Mouse (Mus musculus) hindbrain, embryonic 12.5 days (tissue): ENCODE results near the gene Ctxn1. TPM values are rescaled to one million over a fixed set of nuclear protein-coding genes. Genes with fewer than 3 reads are reported as not detected.
A peak's percentile ranks its signal among the peaks of the same experiment; 100 is the strongest.

Experiments
- ATAC-seq: fragments of 200-750 bp; cut with Nextera tagmentation; 2 replicates; pipeline ENCODE4 v1.8.0; 2017; ENCODE audit warnings: moderate TSS enrichment; ENCODE audit not compliant: low FRiP score
- H3K27ac ChIP-seq: fragments of 300-500 bp; sonication (generic); 2 replicates; pipeline ENCODE4 v1.5.1; 2016; ENCODE audit warnings: mild to moderate bottlenecking
- H3K27me3 ChIP-seq: fragments of 300-500 bp; sonication (generic); 2 replicates; pipeline ENCODE4 v1.6.1; 2016; ENCODE audit warnings: mild to moderate bottlenecking
- H3K36me3 ChIP-seq: fragments of 300-500 bp; sonication (generic); 2 replicates; pipeline ENCODE4 v1.6.1; 2016; ENCODE audit warnings: mild to moderate bottlenecking
- H3K4me1 ChIP-seq: fragments of 300-500 bp; sonication (generic); 2 replicates; pipeline ENCODE4 v1.6.1; 2016
- H3K4me2 ChIP-seq: fragments of 300-500 bp; sonication (generic); replicated peaks from 2 replicates; pipeline ENCODE4 v1.6.1; 2016; ENCODE audit warnings: mild to moderate bottlenecking
- H3K4me3 ChIP-seq: fragments of 300-500 bp; sonication (generic); 2 replicates; pipeline ENCODE4 v1.5.1; 2016; ENCODE audit warnings: mild to moderate bottlenecking
- H3K9ac ChIP-seq: fragments of 300-500 bp; sonication (generic); 2 replicates; pipeline ENCODE4 v1.6.1; 2016; ENCODE audit warnings: mild to moderate bottlenecking, moderate library complexity
- H3K9me3 ChIP-seq: fragments of 300-500 bp; sonication (generic); replicated peaks from 2 replicates; pipeline ENCODE4 v1.6.1; 2016; ENCODE audit warnings: mild to moderate bottlenecking
- WGBS: fragments of 180-500 bp; shearing (Covaris S2); methylation state at CpG from one replicate; pipeline ENCODE4 v1.1.7; 2016; 5-methylcytosine and 5-hydroxymethylcytosine counted together
- polyA plus RNA-seq: library from polyadenylated mRNA; unstranded; fragments of >200 nt; fragmentation: Nextera tagmentation; extraction: Ambion mirVana; gene quantifications from 2 replicates; pipeline ENCODE4 v1.2.1, GENCODE M21; 2016

Gene Ctxn1
- polyA plus RNA-seq, 1 experiment from 2014 or later: 195 TPM

DNA sequence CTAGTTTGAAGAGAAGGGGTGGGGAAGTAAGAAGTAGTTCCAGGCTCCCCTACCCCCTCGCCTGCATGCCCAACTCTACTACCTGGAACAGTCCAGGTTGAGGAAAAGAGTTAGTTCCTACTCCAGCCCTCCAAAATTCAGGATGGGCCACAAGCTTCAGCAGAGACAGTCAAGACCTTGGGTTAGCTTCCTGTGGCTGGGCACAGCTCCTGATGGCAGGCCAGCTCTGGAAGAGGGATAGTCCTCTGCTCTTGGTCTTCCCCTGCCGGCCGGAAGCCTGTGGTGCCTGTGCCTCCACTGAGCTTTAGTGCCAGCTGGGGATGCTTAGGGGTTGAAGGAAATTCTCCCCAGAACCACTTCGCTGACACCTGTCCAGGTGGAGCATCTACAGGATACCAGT is 32.8 kb downstream of the Ctxn1 start:
- Histone ChIP-seq H3K4me2 (peak overlapping the region; percentile 42), H3K4me1 (peaks cover 6% of the 10 kb centered on the region), H3K36me3 (no peaks in the 10 kb centered on the region), H3K9ac (no peak overlapping the region), H3K27ac (no peak overlapping the region), H3K9me3 (no peaks in the 10 kb centered on the region), H3K27me3 (peaks cover 32% of the 10 kb centered on the region), H3K4me3 (peak overlapping the region; percentile 15; the same call in 1 of the 2 replicates)
- 21% methylated on average over 4 of the region's 4 CpGs for WGBS
- no peak for ATAC-seq

DNA sequence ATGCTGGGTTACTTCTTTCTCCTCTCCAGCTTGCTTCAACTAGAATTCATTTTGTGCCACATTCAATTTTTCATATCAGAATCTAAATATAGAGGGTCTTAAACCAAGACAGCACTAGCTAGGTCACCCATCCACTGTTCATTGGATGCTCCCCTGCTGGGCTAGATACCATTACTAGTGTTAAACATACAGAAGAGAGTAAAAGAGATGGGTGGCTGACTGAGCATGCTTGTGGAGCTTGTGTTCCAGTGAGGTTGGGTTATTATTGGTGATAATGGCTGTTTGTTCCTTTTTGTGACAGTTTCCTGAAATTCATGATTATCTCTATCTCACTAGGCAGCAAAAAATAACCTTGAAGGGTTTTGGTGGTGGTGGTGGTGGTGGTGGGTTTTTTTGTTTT is 37.0 kb downstream of the Ctxn1 start:
- no peak for ATAC-seq

DNA sequence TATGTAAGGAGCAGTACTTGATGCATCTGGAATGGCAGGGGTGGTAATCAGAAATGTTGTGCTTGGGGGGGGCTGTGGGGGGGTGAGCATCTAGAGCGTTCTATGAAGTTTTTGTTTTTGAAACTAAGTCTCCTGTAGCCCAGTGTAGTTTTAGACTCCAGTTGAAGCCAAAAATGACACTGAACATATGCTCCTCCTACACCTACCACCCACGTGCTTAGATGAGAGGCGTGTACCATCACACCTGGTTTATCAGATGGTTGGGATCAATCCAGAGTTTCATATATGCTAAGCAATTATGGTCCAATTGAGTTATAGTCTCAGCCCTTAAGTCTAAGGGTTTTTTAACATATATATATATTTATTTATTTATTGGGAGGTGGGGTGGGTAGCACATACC is 39.5 kb downstream of the Ctxn1 start:
- 87% methylated on average over 3 of the region's 3 CpGs for WGBS
- no peak overlapping the region for H3K4me2 ChIP-seq

More for the DNA sequence above, 37.0 kb downstream of the Ctxn1 start:
- Histone ChIP-seq H3K9me3 (no peaks in the 10 kb centered on the region), H3K36me3 (no peaks in the 10 kb centered on the region), H3K9ac (no peak overlapping the region), H3K27me3 (peaks cover 18% of the 10 kb centered on the region), H3K4me1 (peaks cover 9% of the 10 kb centered on the region), H3K27ac (no peak overlapping the region), H3K4me2 (no peak overlapping the region), H3K4me3 (no peak overlapping the region)

DNA sequence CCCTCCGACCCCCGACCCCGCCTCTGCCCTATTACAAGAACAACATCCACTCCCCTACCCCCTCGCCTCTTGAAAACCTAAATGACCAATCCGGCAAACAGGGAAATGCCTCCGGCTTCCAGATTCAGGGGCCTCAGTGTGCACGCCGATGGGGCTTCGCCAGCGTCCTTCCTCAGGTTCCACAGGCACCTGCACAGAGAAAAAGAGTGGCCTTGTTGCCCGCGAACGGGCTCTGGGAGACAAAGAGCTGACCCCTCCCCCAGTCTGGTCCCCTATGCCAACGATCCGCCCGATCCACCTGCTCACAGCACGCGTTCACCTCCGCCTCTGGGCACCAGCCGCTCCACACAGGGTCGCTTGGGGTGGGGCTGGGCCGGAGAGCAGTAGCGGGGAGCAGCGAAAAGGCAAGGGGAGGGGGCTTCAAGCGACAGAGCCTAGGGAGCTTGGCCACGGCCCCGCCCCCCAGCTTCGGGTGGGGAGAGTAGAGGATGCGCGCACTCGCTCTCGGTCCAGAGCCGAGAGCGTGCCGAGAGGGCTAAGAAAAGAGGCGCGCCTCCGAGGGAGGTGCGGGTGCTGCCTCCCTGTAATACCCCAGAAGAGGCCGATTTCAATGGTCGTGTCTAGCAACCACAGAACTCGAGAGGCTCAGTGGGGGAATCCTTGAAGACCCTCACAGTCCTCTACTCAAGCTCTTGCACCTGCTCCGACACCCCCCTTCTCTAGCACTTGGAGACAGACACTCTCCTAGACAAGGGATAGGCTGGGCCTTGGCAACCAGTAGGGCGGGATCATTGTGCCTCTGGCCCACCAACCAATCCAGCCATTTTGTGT is 42.1 kb downstream of the Ctxn1 start, which contains the start of gene Prr36:
TSS of gene Prr36 (minus strand) at position 669 of the 831 bp plus-strand sequence.
- 1% methylated on average over 44 of the region's 44 CpGs for WGBS

More for the DNA sequence above, 39.5 kb downstream of the Ctxn1 start:
- H3K9me3 ChIP-seq: no peaks in the 10 kb centered on the region
- H3K36me3 ChIP-seq: peaks cover 3% of the 10 kb centered on the region; the same call in 1 of the 2 replicates
- H3K9ac ChIP-seq: no peak overlapping the region
- ATAC-seq: no peak
- no peak overlapping the region for H3K27ac ChIP-seq
- peaks cover 18% of the 10 kb centered on the region for H3K4me1 ChIP-seq
- peaks cover 4% of the 10 kb centered on the region for H3K27me3 ChIP-seq
- H3K4me3 ChIP-seq: no peak overlapping the region

DNA sequence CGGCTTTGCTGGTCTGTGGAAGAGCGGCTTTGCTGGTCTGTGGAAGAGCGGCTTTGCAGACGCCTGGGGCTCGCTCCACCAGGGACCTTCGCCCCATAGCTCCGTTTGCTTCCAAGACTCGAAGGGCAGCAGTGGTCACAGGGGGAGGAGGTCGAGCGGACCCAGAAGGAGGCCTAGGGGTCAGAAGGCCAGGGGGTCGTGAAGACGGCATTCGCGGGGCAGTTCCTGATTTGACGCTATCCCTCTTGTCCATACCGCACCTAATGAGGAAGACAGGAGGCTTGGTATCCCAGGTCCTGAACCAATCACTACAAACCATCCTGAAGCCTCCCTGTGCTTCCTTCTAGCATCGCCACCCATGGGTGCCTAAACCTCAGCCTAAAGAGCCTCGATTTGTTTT is 42.8 kb downstream of the Ctxn1 start:
- H3K27me3 ChIP-seq: peaks cover 10% of the 10 kb centered on the region
- H3K9me3 ChIP-seq: no peaks in the 10 kb centered on the region
- peak overlapping the region; percentile 65 for H3K4me3 ChIP-seq
- ATAC-seq: peak; percentile 3
- 4% methylated on average over 18 of the region's 18 CpGs for WGBS
- H3K4me1 ChIP-seq: peaks cover 39% of the 10 kb centered on the region
- peaks cover 9% of the 10 kb centered on the region for H3K36me3 ChIP-seq
- H3K27ac ChIP-seq: peak overlapping the region; percentile 94
- H3K4me2 ChIP-seq: peak overlapping the region; percentile 89
- H3K9ac ChIP-seq: peak overlapping the region; percentile 79

More for the DNA sequence above, 42.1 kb downstream of the Ctxn1 start, which contains the start of gene Prr36:
- peak within 1 kb of the TSS; percentile 89 for H3K4me2 ChIP-seq
- peak; percentile 93 for ATAC-seq
- H3K27ac ChIP-seq: peak within 1 kb of the TSS; percentile 94
- H3K36me3 ChIP-seq: peaks cover 7% of the 10 kb centered on the region; the same call in 1 of the 2 replicates
- H3K27me3 ChIP-seq: peaks cover 10% of the 10 kb centered on the region
- H3K9me3 ChIP-seq: no peaks in the 10 kb centered on the region
- H3K4me3 ChIP-seq: peak within 1 kb of the TSS; percentile 65
- H3K4me1 ChIP-seq: peaks cover 39% of the 10 kb centered on the region
- H3K9ac ChIP-seq: peak within 1 kb of the TSS; percentile 79

DNA sequence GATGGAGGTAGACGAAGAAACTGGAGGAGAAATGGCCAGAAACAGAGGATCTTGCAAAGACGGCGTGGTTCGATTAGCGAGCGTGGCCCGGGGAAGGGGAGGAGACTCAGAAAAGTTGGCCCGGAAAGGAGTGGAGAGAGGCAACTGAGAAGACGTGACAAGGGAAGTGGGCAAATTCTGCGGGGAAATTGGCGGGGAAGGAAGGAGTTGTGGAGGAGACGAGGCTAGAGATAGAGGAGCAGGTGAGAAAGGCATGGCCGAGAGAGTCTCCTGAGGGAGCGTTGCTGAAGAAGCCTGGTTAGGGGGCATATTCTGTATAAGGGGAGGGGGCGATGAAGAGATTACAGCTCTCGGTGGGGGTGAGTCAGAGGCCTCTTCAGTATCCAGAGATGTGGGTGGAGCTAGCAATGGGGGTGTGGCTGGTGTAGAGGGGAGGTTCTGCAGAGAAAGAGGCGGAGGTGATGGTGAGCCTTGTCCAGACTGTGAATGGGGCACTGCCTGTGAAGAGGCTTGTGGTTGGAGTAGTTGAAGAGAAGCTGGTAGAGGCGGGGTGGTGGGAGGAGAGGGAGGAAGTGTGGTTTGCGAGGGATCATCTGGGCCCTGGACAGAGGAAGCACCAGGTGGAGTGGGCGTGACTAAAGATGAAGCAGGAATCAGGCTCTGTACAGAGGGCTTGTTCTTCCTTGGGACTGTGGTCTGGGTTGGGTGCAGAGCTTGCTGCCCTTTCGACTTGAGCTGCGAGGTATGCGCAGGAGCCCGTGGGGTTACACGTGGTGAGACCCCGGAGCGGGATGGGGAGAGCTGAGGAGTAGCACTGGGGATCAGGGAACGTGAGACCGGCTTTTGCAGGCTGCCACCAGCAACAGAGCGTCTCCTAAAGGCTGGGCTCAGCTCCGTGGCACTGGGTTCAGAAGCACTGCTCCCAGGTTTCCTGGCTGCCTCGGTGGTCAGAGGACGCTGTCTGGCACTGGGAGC is 44.8 kb downstream of the Ctxn1 start:
- H3K4me3 ChIP-seq: peak overlapping the region; percentile 44
- peaks cover 43% of the 10 kb centered on the region for H3K4me1 ChIP-seq
- peaks cover 27% of the 10 kb centered on the region for H3K36me3 ChIP-seq
- H3K9me3 ChIP-seq: no peaks in the 10 kb centered on the region
- peak overlapping the region; percentile 61 for H3K9ac ChIP-seq
- 12% methylated on average over 33 of the region's 33 CpGs for WGBS
- peak overlapping the region; percentile 89 for H3K4me2 ChIP-seq
- peaks cover 10% of the 10 kb centered on the region for H3K27me3 ChIP-seq
- peak; percentile 1; the same call in 1 of the 2 replicates for ATAC-seq
- H3K27ac ChIP-seq: 0 out of 2 replicates have a peak overlapping the region, but pooled peaks have one; percentile 40

DNA sequence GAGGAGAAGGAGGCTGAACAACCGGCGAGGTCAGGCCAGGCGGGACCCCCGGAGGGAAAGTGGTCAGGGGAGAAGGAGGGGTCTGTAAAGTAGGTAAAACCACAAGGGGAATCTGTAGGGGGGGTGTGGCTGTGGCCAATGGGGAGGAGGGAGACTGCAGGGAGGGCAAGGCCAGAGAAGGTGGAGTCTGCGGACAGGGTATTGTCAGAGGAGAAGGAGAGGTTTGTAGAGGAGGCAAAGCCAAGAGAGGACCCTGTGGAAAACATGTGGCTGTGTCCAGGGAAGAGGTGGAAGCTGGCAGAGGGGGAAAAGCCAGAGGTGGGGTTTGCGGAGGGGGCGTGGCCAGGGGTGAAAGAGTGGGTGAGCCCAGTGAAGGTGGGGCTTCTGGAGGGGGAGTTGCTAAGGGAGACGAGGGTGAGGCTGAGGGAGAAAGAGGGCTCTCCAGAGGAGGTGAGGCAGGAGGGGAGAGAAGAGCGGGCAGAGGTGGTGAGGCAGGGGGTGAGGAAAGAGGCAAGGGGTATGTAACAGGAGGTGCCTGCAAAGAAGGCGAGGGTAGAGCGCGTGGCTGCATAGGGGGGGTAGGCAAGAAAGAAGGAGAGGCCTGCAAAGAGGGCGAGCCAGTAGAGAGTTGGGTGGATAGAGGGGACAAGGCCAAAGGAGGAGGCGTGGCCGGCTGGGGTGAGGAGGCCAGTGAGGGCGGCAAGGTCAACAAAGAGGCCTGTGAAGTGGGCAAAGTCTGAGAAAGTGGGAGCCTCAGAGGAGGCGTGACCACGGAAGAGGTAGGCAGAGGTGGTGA is 45.7 kb downstream of the Ctxn1 start:
- Histone ChIP-seq H3K4me2 (peak overlapping the region; percentile 89), H3K4me3 (peak overlapping the region; percentile 44), H3K9me3 (no peaks in the 10 kb centered on the region), H3K9ac (peak overlapping the region; percentile 61), H3K27me3 (peaks cover 10% of the 10 kb centered on the region), H3K27ac (peak overlapping the region; percentile 40; the same call in 1 of the 2 replicates), H3K36me3 (peaks cover 35% of the 10 kb centered on the region), H3K4me1 (peaks cover 43% of the 10 kb centered on the region)
- ATAC-seq: 0 out of 2 replicates have a peak, but pooled peaks have one; percentile 5
- 4% methylated on average over 18 of the region's 18 CpGs for WGBS

DNA sequence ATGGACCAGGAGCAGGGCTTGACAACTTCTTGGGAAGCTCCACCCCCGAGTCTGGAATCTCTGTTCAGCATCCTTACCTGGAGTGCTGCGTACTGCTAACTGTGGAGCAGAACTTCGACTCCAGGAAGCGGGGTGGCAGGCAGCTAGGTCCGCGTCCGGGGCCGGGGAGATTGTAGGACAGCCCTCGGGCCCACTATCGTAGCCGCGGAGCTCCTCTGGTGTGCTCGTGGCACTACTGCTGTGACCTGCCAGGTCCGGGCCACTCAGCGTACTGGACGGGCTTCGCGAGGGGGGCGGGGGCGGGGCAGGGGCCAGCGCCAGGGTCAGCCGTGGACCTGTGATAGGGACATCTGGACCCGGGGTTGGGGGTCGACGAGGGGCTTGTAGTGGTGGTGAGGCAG is 46.3 kb downstream of the Ctxn1 start:
- H3K4me3 ChIP-seq: peak overlapping the region; percentile 44
- peak overlapping the region; percentile 89 for H3K4me2 ChIP-seq
- peaks cover 41% of the 10 kb centered on the region for H3K36me3 ChIP-seq
- H3K27me3 ChIP-seq: peaks cover 10% of the 10 kb centered on the region
- H3K4me1 ChIP-seq: peaks cover 44% of the 10 kb centered on the region
- H3K9ac ChIP-seq: peak overlapping the region; percentile 61
- H3K9me3 ChIP-seq: no peaks in the 10 kb centered on the region
- WGBS: 1% methylated on average over 25 of the region's 25 CpGs
- 0 out of 2 replicates have a peak, but pooled peaks have one; percentile 0 for ATAC-seq
- 0 out of 2 replicates have a peak overlapping the region, but pooled peaks have one; percentile 35 for H3K27ac ChIP-seq

DNA sequence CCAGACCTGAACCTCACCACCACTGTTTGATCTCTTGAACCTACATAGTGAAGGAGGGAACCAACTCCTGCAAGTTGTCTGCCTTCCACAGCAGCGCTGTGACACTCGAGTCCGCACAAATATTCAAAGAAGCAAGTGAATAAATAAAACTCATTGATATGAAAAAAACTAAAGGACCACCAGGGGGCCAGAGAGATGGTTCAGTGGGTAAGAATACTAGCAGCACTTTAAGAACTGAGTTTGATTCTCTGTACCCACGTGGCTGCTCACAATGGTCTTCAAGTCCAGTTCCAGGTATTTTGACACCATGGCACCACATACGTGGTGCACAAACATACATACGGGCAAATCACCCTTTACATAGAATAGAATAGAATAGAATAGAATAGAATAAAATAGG is 48.0 kb downstream of the Ctxn1 start:
- no peak overlapping the region for H3K4me3 ChIP-seq

More for the DNA sequence above, 48.0 kb downstream of the Ctxn1 start:
- Histone ChIP-seq H3K9ac (no peak overlapping the region), H3K9me3 (no peaks in the 10 kb centered on the region), H3K4me1 (peaks cover 56% of the 10 kb centered on the region), H3K4me2 (no peak overlapping the region), H3K27me3 (peaks cover 26% of the 10 kb centered on the region), H3K36me3 (peaks cover 53% of the 10 kb centered on the region), H3K27ac (no peak overlapping the region)
- WGBS: 73% methylated on average over 6 of the region's 6 CpGs
- ATAC-seq: no peak
